Mouse (Mus musculus): Measurements from ENCODE around the gene Hcn4. TPM values are rescaled to one million over a fixed set of nuclear protein-coding genes. Genes with fewer than 3 reads are reported as not detected.

The Hcn4 gene
- polyA plus RNA-seq, 1 experiment, result not detected

GRCm38 (mm10) chr9:58899602-58900001, 76.4 kb downstream of the Hcn4 start:
- Histone ChIP-seq H3ac (ENCODE audit: control insufficient read depth, insufficient read length, low read depth) (no peak overlapping the region), H3K27me3 (ENCODE audit: control insufficient read depth, insufficient read depth, insufficient read length) (no peaks in the 10 kb centered on the region), H3K36me3 (ENCODE audit: control insufficient read depth, insufficient read depth) (peaks cover 21% of the 10 kb centered on the region), H3K79me3 (ENCODE audit: low read depth) (no peaks in the 10 kb centered on the region), H3K79me2 (ENCODE audit: control insufficient read depth, insufficient read depth) (no peaks in the 10 kb centered on the region), H3K4me3 (ENCODE audit: insufficient read depth, poor library complexity, severe bottlenecking) (no peak overlapping the region)
- TF ChIP-seq USF1 (IDR thresholded peaks at IDR 0.05; ENCODE audit: low read depth) (no peak), MYOD1 (IDR thresholded peaks at IDR 0.05; ENCODE audit: control insufficient read depth, insufficient read length, low read depth) (no peak), MAX (IDR thresholded peaks at IDR 0.05) (no peak), FOSL1 (IDR thresholded peaks at IDR 0.05; ENCODE audit: insufficient read depth, low read length, poor library complexity, severe bottlenecking) (no peak), MYOG (IDR thresholded peaks at IDR 0.05; ENCODE audit: control insufficient read depth, extremely low read depth, insufficient read length) (no peak), CTCF (IDR thresholded peaks at IDR 0.05; ENCODE audit: control insufficient read depth, insufficient read depth, insufficient read length) (no peak), CEBPB (IDR thresholded peaks at IDR 0.05; ENCODE audit: low read depth) (no peak)

GRCm38 (mm10) chr9:58902869-58903585, 79.8 kb downstream of the Hcn4 start:
- Histone ChIP-seq H3K79me3 (ENCODE audit: low read depth) (no peaks in the 10 kb centered on the region), H3K79me2 (ENCODE audit: control insufficient read depth, insufficient read depth) (no peaks in the 10 kb centered on the region), H3K4me3 (ENCODE audit: insufficient read depth, poor library complexity, severe bottlenecking) (no peak overlapping the region), H3K27me3 (ENCODE audit: control insufficient read depth, insufficient read depth, insufficient read length) (no peaks in the 10 kb centered on the region), H3ac (ENCODE audit: control insufficient read depth, insufficient read length, low read depth) (no peak overlapping the region), H3K36me3 (ENCODE audit: control insufficient read depth, insufficient read depth) (peaks cover 45% of the 10 kb centered on the region)
- TF ChIP-seq CTCF (IDR thresholded peaks at IDR 0.05; ENCODE audit: control insufficient read depth, insufficient read depth, insufficient read length) (peak; percentile 20), CEBPB (IDR thresholded peaks at IDR 0.05; ENCODE audit: low read depth) (no peak), MAX (IDR thresholded peaks at IDR 0.05) (no peak)

Other genes starting within 250 kb of the Hcn4 start
- 262 TPM for gene Nptn, start 241.2 kb upstream of the Hcn4 start, polyA plus RNA-seq (2012; fragmentation: generic; extraction: Trizol)
- gene Rec114, start 79.4 kb upstream of the Hcn4 start, polyA plus RNA-seq (2012; fragmentation: generic; extraction: Trizol), result 1.1 TPM
- 35.1 TPM for gene Neo1, start 213.0 kb downstream of the Hcn4 start, polyA plus RNA-seq (2012; fragmentation: generic; extraction: Trizol)